Mouse (Mus musculus) cortical plate, adult 2 months (tissue): ENCODE measurements around the gene 4930556J24Rik.

Experiments used
- CTCF ChIP-seq: fragments of 200-500 bp; IDR thresholded peaks from 2 replicates; pipeline ENCODE4 v1.5.1; 2011; ENCODE audit warnings: mild to moderate bottlenecking, control low read depth, low read length; ENCODE audit not compliant: insufficient read depth; ENCODE audit errors: extremely low read depth
- POLR2A ChIP-seq: fragments of 200-500 bp; IDR thresholded peaks from 2 replicates; pipeline ENCODE4 v1.6.1; 2011; ENCODE audit warnings: mild to moderate bottlenecking, low read length, control low read depth; ENCODE audit not compliant: insufficient read depth; ENCODE audit errors: extremely low read depth

DNA sequence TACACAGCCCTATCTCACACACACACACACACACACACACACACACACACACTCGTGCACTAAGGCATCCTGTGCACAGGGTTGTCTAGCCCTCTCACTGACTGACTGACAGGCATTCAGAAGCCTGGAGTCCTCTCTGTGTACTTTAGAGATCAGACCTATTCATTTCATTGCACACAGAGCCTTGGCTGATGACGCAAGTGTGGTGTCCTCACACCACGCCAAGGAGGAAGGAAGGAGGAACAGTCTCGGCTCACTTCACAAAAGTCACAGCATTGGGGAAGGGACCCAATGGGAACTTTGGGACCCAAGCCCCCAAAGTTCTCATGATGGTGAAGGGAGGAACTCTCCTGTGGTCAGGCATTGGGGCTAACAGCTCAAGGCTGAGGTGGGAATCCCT is 46.6 kb downstream of the 4930556J24Rik start:
- no peak for TF ChIP-seq CTCF
- TF ChIP-seq POLR2A: no peak
